Mouse (Mus musculus): Measurements from ENCODE around the gene Atg9b.

GRCm38 (mm10) chr5:24413938-24414337 lies 22.0 kb upstream of the Atg9b start:
- TF ChIP-seq CTCF (IDR thresholded peaks at IDR 0.05) (no peak), EP300 (IDR thresholded peaks at IDR 0.05; ENCODE audit: insufficient read depth, low read depth, low read length) (no peak), POLR2A (IDR thresholded peaks at IDR 0.05; ENCODE audit: insufficient read depth, low read depth, low read length) (no peak)
